Mouse (Mus musculus) fat pad, adult 2 months (tissue): ENCODE measurements around the gene Mgat5.

Experiments used
- DNase-seq: peaks from one replicate; pipeline ENCODE4 v3.0.0-alpha.2; 2011; ENCODE audit warnings: low read depth, low spot score; ENCODE audit errors: extremely low read depth

The Mgat5 gene

GRCm38 (mm10) chr1:127420795-127421194, 216.0 kb downstream of the Mgat5 start:
- no peak for DNase-seq

- DNase-seq = no peak
These were observed 217.8 kb downstream of the Mgat5 start for GRCm38 (mm10) chr1:127422565-127422964.

- DNase-seq = no peak
These were observed 220.3 kb downstream of the Mgat5 start for GRCm38 (mm10) chr1:127425021-127425532.

GRCm38 (mm10) chr1:127430290-127430689, 225.5 kb downstream of the Mgat5 start:
- no peak for DNase-seq

GRCm38 (mm10) chr1:127434829-127435228, 230.0 kb downstream of the Mgat5 start:
- DNase-seq = no peak

- no peak for DNase-seq
These were observed 232.3 kb downstream of the Mgat5 start for GRCm38 (mm10) chr1:127437091-127437490.

GRCm38 (mm10) chr1:127439452-127439891, 234.7 kb downstream of the Mgat5 start:
- no peak for DNase-seq

GRCm38 (mm10) chr1:127441007-127441406, 236.2 kb downstream of the Mgat5 start:
- DNase-seq = no peak

GRCm38 (mm10) chr1:127441736-127442135, 236.9 kb downstream of the Mgat5 start:
- no peak for DNase-seq

- no peak for DNase-seq
These were observed 238.4 kb downstream of the Mgat5 start for GRCm38 (mm10) chr1:127442880-127443877.

- no peak for DNase-seq
These were observed 240.1 kb downstream of the Mgat5 start for GRCm38 (mm10) chr1:127444836-127445485.

- no peak for DNase-seq
These were observed 248.6 kb downstream of the Mgat5 start for GRCm38 (mm10) chr1:127453397-127453796.

GRCm38 (mm10) chr1:127459015-127459451, 254.2 kb downstream of the Mgat5 start:
- no peak for DNase-seq

GRCm38 (mm10) chr1:127459576-127459975, 254.8 kb downstream of the Mgat5 start:
- DNase-seq = no peak

GRCm38 (mm10) chr1:127461017-127461416, 256.2 kb downstream of the Mgat5 start:
- no peak for DNase-seq

GRCm38 (mm10) chr1:127464041-127464440, 259.2 kb downstream of the Mgat5 start:
- no peak for DNase-seq

GRCm38 (mm10) chr1:127465292-127465691, 260.5 kb downstream of the Mgat5 start:
- DNase-seq = no peak

GRCm38 (mm10) chr1:127467238-127467637, 262.4 kb downstream of the Mgat5 start:
- DNase-seq = peak; percentile 61

- DNase-seq = no peak
These were observed 265.4 kb downstream of the Mgat5 start for GRCm38 (mm10) chr1:127470175-127470574.

- DNase-seq = no peak
These were observed 270.9 kb downstream of the Mgat5 start for GRCm38 (mm10) chr1:127475756-127476155.

GRCm38 (mm10) chr1:127482911-127483310, 278.1 kb downstream of the Mgat5 start:
- DNase-seq = no peak

- DNase-seq = no peak
These were observed 279.4 kb downstream of the Mgat5 start for GRCm38 (mm10) chr1:127484188-127484587.
